Mouse (Mus musculus) ovary, postnatal 36 days (tissue): ENCODE results near the gene Ptger1.

ENCODE experiments used
- DNase-seq: peaks from one replicate; pipeline ENCODE4 v3.0.0; 2022; ENCODE audit warnings: low spot score, mixed read lengths

Ptger1 gene

DNA sequence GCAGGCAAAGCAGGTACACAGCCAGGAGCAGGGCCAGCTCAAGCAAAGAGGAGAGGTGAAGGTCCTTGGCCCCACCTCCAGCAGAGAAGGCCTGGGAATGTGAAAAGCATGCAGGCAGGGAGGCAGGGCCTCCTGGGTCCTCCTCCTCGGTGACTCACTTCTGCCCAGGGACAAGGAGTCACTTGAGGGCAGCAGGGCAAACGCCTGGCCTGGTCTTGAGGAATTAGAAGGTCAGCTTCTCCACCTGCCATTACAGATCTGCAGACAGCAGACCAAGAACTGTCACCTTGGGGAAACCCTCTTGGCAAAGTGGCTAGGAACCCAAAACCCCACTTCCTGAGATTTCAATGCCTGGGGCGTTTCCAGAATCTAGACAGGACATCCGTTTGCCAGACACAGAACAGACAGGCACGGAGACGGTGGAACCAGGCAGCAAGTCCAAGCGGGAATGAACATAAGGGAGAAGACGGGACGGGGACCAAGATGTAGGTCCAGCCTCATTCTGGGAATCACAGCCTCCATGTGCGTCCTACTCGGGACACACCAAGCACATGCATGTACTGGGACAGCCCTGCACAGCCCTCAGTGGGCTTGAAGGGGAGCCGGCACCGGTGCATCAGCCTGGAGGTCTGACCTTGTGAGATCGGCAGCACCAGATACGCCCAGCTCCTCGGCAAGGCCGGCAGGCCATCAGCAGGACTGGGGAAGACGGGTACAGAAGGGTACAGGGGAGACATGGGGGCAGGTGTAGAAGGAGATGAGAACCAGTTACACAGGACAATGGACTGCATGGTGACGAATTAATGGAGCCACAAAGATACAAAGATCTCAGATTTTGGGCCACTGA is 31.1 kb downstream of the Ptger1 start:
- peak; percentile 32 for DNase-seq

DNA sequence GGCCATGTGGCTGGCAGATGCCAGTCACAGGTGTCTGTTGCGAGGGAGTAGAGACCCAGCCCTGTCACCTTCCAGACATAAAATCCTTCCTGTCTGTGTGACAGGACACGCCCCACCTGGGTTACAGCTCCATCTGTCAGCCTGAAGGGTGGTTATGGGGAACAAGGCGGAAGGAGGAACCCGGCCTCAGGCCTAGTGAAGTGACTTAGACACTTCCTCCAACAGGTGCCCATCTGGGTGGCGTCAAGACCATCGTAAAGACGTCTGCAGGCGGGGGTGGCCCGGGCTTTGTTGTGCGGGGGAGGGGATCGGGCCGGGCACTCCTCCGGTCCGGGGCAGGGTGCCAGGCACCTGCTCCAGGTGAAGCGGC is 31.8 kb downstream of the Ptger1 start:
- DNase-seq: peak; percentile 44

DNA sequence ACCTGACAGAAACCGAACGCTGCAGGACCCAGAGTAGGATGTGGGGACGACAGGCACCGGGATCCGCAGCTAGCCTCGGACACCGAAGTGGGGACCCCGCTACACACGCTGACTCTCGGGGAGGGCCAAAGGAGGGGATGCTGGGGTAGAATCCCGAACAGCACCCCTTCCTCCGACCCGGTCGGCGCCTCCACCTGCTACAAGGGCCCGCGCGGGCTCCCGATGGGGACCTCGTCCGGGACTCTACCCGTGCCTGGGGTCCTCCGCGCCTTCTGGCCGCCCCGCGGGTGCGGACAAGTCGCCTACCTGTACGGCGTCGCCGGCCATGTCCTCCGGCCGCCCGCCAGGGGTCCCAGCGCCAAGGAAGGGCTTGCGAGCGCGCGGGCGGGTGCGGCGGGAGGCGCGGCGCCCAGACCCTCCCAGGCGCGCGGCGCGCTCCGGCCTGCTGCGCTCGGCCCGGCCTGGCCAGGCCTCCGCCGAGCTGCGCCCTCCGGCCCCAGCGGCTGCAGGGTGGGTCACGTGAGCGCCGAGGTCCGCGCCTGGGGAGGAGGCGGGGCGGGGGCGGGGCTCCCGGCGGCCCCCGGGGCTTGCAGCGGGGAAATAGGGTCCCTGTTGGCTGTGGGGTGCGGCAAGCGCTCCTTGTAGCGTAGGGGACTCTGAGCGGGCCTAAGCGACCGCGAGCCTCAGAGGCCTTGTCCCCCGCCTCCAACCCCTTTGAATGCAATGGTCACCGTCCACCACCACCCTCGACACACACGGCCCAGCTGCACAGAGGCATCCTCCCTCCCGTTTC is 32.4 kb downstream of the Ptger1 start, which contains the start of gene Pkn1:
Pkn1 (minus strand) TSS at position 519 of the 793 bp plus-strand sequence.
- DNase-seq: peak; percentile 84

DNA sequence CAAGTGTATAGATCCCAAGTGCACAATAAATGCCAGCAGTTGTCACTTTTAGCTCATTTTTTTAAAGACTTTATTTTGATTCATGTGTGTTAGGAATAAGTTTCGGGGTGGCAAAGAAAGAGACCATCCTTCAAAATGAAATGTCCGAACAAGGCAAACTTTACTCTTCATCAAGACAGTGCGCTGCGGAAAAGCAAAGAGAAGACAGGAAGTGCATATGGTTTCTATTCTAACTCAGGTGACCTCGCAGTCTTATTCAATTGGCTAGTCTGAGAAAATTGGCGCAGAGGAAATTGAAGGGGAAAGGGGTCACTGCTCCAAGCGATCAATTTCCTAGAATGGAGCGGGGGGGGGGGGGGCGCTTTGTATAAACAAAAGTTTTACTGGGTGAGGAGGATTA is 33.1 kb downstream of the Ptger1 start:
- no peak for DNase-seq

DNA sequence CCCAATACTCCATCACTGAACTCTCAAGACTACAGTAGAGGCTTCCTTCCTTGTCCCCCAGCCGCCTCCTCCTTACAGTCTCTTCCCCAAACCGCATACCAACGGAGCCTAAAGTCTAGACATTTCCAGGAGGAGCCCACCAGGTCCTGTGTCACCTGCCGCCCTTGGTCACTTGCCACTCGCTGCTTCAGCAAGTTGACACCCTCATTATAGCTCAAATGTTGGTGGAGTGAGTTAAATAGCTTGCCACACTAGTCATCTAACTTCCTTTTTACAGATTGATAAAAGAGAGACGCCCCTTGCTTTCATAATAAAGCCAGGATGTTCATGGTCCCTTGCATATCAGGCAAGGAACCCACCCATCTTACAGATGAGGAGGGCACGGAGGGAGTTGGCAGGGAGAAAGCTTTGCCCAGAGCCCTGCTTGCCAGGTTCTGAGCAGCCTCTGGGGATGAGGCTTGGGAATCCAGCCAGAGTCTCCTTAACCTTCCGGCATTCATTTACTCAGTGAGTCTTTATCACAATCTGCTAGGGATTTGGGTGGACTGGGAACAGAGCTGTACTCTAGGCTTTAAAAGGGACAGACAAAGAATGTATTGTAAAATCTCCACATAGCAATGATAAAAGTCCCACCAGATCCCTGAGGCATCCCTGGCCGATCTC is 34.1 kb downstream of the Ptger1 start:
- no peak for DNase-seq

DNA sequence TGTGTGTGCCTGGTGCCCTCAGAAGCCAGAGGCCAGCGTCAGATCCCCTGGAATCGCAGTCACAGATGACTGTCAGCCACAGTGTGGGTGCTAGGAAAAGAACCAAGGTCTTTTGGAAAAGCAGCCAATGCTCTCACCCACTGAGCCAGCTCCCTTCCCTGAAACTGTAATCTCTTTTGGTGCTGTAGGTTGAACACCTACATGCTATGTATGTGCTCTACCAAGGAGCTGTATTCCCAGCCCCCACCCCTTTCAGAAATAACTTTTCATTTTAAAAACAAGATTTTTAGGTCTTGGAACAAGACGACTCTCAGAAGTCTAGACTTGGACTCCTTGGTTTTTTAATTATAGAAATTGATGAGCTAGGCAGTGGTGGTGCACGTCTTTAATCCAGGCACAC is 36.9 kb downstream of the Ptger1 start:
- DNase-seq: no peak

DNA sequence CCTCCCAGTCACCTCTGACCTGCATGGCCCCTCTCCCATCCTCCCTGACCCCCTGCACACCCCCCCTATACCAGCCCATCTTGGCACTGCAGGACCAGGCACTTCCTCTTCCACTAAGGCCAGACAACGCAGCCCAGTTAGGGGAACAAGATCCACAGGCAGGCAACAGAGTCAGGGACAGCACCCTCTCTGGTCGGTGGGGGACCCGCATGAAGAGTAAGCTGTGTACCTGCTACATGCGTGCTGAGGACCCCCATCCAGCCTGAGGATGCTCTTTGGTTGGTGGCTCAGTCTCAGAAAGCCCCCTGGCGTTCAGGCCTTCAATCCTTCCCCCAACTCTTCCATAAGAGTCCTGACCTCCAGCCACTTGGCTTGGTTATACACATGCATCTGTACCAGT is 39.9 kb downstream of the Ptger1 start:
- no peak for DNase-seq

DNA sequence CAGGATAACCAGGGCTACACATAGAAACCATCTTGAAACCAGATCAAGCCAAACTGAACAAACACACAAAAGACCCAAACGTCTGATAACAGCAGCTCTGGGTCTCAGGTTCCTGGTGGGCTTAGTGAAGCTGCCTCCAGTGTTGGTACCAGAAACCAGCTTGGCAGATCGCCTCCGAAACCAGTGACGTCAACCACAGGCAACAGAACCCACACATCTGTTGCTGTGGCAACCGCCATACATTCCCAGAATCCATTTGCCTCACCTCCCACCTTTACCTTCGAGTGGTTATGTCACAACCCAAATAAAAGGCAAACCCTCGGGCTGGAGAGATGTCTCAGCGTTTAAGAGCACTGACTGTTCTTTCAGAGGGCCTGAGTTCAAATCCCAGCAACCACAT is 41.1 kb downstream of the Ptger1 start:
- DNase-seq: no peak

DNA sequence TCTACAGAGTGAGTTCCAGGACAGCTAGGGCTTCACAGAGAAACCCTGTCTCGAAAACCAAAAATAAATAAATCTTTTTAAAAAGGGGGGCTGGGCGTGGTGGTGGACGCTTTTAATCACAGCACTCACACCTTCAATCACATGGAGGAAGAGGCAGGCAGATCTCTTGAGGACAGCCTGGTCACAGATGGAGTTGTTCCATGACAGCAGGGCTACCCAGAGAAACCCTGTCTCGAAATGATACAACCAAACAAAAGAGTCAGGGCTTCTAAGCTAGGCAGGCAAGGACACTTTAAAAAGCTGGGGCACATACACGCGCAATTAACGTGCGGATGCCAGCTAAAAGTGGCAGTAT is 48.2 kb downstream of the Ptger1 start:
- no peak for DNase-seq

DNA sequence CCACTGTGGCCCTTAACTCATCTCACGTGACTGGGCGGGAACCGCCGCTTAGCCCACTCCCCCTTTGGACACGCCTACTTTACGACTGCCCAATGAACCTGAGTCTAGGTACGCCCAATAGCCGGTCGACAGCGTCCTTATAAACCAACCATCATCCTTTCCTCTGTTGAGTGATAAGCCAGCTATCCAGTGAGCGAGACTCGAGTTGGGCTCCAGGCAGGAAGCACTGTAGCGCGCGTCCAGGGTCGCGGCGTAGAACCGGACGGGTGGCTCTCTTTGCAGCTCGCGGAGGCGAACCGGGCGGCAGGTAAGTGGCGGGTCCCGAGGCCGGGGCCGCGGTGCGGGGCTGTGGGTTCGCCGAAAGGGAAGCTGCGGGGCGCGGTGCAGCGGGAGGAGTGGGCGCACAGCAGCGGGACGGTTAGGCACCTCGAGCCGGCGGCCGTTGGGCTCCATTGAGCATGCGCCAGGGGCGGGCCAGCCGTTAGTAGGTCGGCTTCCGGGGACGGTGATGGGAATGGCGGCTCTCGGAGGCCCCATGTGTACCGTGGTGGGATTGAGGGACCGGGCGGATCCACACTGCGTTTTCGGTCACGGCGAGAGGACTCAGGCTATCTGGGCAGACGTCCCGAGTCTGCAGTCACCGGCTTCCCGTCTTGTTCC is 48.7 kb downstream of the Ptger1 start, which contains the start of gene Ddx39:
Ddx39 (plus strand) TSS at position 147 of the 660 bp plus-strand sequence.
- peak; percentile 90 for DNase-seq

DNA sequence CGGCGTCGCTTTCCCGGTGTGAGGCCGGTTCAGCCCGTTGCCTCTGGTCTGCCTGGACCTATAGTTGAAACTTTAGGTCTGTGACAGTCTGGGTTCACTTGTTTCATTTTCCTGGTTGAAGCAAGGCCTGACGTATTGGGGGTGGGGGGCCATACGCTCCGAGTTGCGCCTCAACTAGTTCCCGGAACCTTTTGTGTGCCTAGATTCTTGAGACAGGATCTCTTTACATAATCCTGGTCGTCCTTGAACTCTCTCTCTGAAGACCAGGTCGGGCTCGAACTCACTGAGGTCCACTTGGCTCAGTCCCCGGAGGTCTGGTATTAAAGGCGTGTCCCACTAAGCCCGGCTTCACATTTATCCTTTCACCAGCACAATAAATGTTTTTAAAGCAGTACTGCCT is 49.3 kb downstream of the Ptger1 start:
- no peak for DNase-seq

DNA sequence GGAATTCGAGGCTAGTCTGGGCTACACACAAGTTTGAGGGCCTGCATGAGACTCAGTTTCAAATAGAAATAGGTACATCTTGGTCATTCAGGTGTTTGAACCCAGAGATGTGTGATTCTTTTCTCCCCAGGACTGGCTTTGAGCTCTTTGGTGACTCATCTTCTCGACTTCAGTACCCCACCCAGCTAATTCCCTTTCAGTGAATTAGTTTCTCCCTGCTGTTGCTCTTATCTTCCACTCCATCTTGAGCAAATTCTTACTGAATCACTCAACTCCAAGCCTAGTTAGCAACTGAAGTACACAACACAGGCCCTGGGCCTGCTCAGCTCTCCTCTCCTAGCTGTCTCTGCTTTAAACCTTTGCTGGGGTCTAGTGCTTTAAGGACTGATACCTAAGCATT is 50.1 kb downstream of the Ptger1 start:
- no peak for DNase-seq

DNA sequence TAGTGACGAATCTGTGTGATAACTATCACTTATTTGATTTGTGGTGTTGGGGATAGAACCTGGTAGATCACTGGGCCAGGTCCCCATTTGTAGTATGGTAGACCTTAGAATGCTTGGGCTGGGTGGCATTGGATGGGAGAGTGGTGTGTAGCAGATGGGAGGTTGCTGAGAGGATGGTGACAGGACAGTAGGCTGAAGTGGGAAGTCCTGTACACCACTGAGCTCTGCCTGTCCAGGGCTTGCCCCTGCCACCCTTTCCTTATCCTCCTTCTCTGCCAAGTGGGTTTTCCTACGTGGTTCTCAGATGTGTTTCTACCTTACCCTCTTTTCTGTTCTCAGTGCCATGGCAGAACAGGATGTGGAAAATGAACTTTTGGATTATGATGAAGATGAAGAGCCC is 52.6 kb downstream of the Ptger1 start:
- no peak for DNase-seq

DNA sequence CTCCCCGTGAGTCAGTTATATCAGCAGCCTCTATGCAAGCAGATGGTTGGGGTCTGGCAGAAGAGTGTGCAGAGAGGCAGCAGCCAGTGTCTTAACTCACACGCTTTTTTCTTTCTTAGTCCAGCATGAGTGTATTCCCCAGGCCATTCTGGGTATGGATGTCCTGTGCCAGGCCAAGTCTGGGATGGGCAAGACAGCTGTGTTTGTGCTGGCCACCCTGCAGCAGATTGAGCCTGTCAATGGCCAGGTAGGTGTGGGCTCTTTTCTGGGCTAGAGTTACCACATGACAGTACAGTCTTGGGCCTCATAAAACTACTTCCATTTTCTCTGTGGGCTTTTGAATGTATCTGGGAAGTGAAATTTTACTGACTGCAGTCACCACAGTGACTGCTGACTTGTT is 53.2 kb downstream of the Ptger1 start:
- no peak for DNase-seq

DNA sequence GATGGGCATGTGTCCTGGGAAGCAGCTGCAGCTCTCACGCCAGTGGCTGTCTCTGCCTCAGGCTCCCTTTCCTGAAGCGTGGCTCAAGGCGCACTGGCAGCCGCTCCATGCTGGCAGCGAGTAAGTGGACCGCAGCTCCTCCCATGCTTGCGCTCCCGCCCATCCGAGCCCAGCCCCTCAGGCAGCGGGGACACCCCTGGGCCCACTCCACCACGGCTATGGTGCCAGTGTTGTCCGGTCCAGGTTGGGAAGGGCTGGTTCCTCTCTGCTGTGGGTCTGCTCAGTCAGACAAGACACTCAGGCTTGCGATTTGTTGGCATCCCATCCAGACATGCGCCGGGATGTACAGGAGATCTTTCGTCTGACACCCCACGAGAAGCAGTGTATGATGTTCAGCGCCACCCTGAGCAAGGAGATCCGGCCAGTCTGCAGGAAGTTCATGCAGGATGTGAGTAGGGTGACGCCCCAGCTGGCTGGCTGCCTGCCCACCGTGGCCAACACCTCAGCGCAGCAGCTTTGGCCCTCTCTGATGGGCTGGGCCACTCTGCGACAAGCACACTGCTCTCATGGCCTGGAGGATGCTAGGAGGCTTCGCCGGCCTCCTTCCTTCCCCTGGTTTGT is 55.0 kb downstream of the Ptger1 start:
- DNase-seq: no peak
